Mouse (Mus musculus): ENCODE data around the gene Carm1.

GRCm38 (mm10) chr9:21606648-21607047 lies 60.0 kb downstream of the Carm1 start:
- TF ChIP-seq CTCF (IDR thresholded peaks at IDR 0.05; ENCODE audit: borderline replicate concordance, extremely low read depth, insufficient read depth, insufficient read length) (no peak), POLR2A (IDR thresholded peaks at IDR 0.05; ENCODE audit: borderline replicate concordance, extremely low read depth, insufficient read depth, insufficient read length, poor library complexity, severe bottlenecking) (no peak)
